Mouse (Mus musculus) heart, embryonic 11.5 days (tissue): ENCODE results near the gene Dclk1. TPM values are rescaled to one million over a fixed set of nuclear protein-coding genes. Genes with fewer than 3 reads are reported as not detected.
"Not testable (repeated sequence)": the region's sequence is repeated elsewhere in the genome, so short reads cannot be mapped to it uniquely, and the experiment has no call there.

Experiments used
- ATAC-seq: fragments of 200-750 bp; cut with Nextera tagmentation; replicated peaks from 2 replicates; pipeline ENCODE4 v1.8.0; 2017; ENCODE audit warnings: moderate library complexity; ENCODE audit not compliant: insufficient number of reproducible peaks, low FRiP score, low TSS enrichment
- H3K27ac ChIP-seq: fragments of 300-500 bp; sonication (generic); 2 replicates; pipeline ENCODE4 v1.5.1; 2014; ENCODE audit warnings: mild to moderate bottlenecking, low read depth, low read length
- H3K27me3 ChIP-seq: fragments of 300-500 bp; sonication (generic); 2 replicates; pipeline ENCODE4 v1.6.1; 2014; ENCODE audit warnings: mild to moderate bottlenecking, low read length, mixed read lengths; ENCODE audit not compliant: control insufficient read depth, insufficient read depth
- H3K36me3 ChIP-seq: fragments of 300-500 bp; sonication (generic); 2 replicates; pipeline ENCODE4 v1.6.1; 2014; ENCODE audit warnings: mild to moderate bottlenecking, low read length, moderate library complexity, mixed read lengths; ENCODE audit not compliant: control insufficient read depth, insufficient read depth
- H3K4me1 ChIP-seq: fragments of 300-500 bp; sonication (generic); 2 replicates; pipeline ENCODE4 v1.6.1; 2014; ENCODE audit warnings: low read length; ENCODE audit not compliant: control insufficient read depth, insufficient read depth
- H3K4me2 ChIP-seq: fragments of 300-500 bp; sonication (generic); 2 replicates; pipeline ENCODE4 v1.6.1; 2014; ENCODE audit warnings: mild to moderate bottlenecking, moderate library complexity
- H3K4me3 ChIP-seq: fragments of 300-500 bp; sonication (generic); 2 replicates; pipeline ENCODE4 v1.5.1; 2014; ENCODE audit warnings: low read depth, low read length
- H3K9ac ChIP-seq: fragments of 300-500 bp; sonication (generic); 2 replicates; pipeline ENCODE4 v1.6.1; 2014; ENCODE audit warnings: mild to moderate bottlenecking, low read depth, low read length, moderate library complexity
- H3K9me3 ChIP-seq: fragments of 300-500 bp; sonication (generic); replicated peaks from 2 replicates; pipeline ENCODE4 v1.6.1; 2016; ENCODE audit warnings: low read length; ENCODE audit not compliant: control insufficient read depth
- WGBS: fragments of 180-500 bp; shearing (Covaris S2); extraction: QIAGEN DNeasy Blood & Tissue Kit; methylation state at CpG from one replicate; pipeline ENCODE4 v1.1.7; 2014; ENCODE audit not compliant: insufficient replicate concordance; 5-methylcytosine and 5-hydroxymethylcytosine counted together
- polyA plus RNA-seq: library from polyadenylated mRNA; unstranded; fragments of >200 nt; fragmentation: Nextera tagmentation; extraction: Ambion mirVana; gene quantifications from 2 replicates; pipeline ENCODE4 v1.2.1, GENCODE M21; 2014

Gene Dclk1
- 4.7 and 5.5 TPM in 2 replicates for polyA plus RNA-seq

DNA sequence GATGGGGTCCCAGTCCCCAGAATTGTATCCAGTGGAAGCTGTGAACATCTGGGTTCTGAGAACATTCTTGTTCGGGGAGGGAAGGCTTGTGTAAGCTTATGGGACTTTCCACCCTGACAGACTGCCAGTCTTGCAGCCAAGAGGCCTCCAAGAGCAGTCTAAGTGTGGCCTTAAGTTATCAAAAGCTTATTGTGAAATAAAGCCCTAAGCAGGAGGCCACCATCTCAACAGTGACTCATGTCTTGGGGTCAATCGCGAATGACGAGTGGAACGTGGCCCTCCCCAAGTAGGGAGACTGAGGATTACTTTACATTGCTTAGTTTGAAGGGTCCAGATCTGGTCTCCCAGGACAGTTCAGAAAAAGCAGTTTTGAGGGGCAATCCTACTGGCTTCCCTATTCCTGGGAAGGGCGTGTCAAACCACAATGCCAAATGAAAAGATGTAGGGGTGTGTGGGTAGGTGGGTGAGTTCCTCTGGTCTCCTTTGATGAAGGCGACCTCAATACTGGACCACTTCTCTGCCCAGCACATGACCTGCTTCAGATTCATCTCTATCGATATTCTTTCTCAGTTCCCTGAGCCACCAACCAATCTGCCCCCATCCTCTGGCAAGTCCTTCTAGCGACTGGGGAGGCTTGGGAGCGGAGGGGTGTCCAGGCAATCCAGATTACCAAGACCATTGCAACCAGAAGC lies at the start of gene Dclk1:
Gene Dclk1, plus strand, starts transcription at position 635 of the 692 bp plus-strand sequence.
- Histone ChIP-seq H3K4me3 (peak within 1 kb of the TSS; percentile 54), H3K9ac (peak within 1 kb of the TSS; percentile 66), H3K4me1 (peaks cover 2% of the 10 kb centered on the region; the same call in 1 of the 2 replicates), H3K36me3 (no peaks in the 10 kb centered on the region), H3K27me3 (peaks cover 13% of the 10 kb centered on the region), H3K9me3 (no peaks in the 10 kb centered on the region), H3K4me2 (peak within 1 kb of the TSS; percentile 98), H3K27ac (no peak within 1 kb of the TSS)
- WGBS: 32% methylated on average over 10 of the region's 10 CpGs
- ATAC-seq: no peak

DNA sequence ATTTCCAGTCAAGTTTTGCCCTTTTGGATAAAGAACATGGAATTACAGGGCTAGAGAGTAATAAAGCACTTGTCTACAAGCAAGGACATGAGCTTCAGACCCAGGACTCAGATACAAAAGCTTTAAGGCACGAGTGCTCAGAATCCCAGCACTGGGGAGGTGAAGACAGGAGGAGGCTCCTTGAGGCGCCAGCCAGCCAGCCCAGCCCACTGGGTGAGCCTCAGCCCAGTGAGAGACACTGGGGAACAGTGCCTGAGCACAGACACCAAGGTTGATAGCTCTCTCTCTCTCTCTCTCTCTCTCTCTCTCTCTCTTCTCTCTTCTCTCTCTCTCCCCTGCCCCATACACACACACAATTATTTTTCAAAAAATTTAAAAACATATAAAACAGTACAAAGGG lies 48.8 kb upstream of the Dclk1 start:
- Histone ChIP-seq H3K9ac (no peak overlapping the region), H3K27me3 (no peaks in the 10 kb centered on the region), H3K4me1 (no peaks in the 10 kb centered on the region), H3K9me3 (no peaks in the 10 kb centered on the region), H3K4me3 (no peak overlapping the region), H3K4me2 (no peak overlapping the region), H3K36me3 (no peaks in the 10 kb centered on the region), H3K27ac (no peak overlapping the region)
- no peak for ATAC-seq
- 22% methylated on average over 2 of the region's 2 CpGs for WGBS

DNA sequence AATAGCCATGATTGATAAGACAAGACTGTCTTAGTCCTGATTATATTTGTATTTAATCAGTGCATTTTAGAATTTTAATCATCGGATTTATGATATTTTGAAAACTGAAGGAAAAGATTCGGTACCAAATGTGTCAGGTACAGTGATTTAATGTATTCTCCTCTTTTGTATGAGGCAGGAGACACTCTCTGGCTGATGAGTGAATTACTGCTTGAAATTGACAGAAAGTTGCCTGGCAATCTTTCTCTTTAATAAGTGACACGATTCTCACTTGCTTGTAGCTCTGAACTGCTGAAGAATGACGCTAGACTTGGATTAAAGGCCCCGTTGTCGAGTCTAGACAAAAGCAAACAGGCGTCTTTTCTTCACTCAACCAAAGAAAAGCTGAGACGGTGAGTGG lies 47.4 kb upstream of the Dclk1 start:
- WGBS: 78% methylated on average over 8 of the region's 8 CpGs
- no peaks in the 10 kb centered on the region for H3K36me3 ChIP-seq
- ATAC-seq: no peak

DNA sequence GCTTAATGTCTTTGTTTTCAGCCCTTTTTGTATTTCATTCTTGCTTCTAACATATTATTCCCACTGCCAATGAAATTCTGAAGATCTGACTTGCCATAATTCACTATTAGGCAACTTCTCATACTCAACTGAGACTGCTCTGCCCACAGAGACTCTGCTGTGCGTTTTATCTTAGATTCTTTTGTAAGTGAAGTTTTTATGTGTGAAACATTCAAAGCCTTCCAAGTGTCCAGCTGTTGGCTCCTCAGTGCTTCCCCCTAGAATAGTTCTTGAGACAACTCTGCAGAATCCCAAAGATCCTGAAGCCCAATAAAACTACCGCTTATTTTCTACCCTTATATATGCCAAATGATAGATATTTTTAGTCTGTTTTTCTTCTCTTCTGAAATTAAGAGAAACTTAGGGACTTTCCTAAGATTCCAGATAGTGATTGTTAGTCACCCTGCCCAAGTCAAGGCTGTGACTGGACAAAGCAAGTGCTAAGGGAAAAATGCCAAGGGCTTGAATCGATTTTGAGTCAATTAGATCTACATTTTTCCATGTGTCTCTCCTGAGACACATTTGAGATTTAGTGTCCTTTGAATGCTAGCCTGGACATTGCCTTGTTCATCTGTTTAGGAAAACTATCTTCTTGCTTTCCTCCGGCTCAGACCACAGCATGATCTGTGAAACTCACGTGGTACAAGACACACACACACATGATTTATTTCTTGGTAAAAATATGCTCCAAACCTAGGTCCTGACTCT lies 46.4 kb upstream of the Dclk1 start:
- H3K36me3 ChIP-seq: no peaks in the 10 kb centered on the region
- no peak for ATAC-seq
- WGBS: 82% methylated on average over 5 of the region's 5 CpGs

More for the DNA sequence above, 47.4 kb upstream of the Dclk1 start:
- Histone ChIP-seq H3K4me2 (no peak overlapping the region), H3K4me1 (no peaks in the 10 kb centered on the region), H3K27me3 (no peaks in the 10 kb centered on the region), H3K9ac (no peak overlapping the region), H3K9me3 (no peaks in the 10 kb centered on the region), H3K4me3 (no peak overlapping the region), H3K27ac (no peak overlapping the region)

DNA sequence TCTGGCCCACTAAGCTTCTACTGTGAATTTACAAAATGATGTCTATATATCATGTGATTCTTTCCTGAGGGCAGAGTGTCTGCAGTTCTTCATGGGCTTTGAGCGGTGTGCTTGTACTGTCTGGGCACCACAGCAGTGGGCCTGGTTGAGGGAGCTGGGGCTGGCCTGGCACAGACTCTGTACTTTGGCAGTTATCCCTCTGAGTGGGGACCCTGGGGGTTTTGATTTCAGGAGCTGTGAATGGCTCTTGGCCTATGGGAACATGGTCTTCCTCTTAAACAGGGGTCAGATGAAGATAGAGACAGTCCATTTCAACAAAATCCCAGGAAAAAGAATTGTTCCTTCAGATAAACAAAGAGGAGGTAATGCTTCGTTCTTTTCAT lies 45.8 kb upstream of the Dclk1 start:
- H3K4me1 ChIP-seq: no peaks in the 10 kb centered on the region
- no peak overlapping the region for H3K4me2 ChIP-seq
- H3K27me3 ChIP-seq: no peaks in the 10 kb centered on the region
- no peak overlapping the region for H3K9ac ChIP-seq
- H3K4me3 ChIP-seq: no peak overlapping the region
- H3K36me3 ChIP-seq: no peaks in the 10 kb centered on the region
- no peak for ATAC-seq
- H3K27ac ChIP-seq: no peak overlapping the region
- 79% methylated on average over 2 of the region's 2 CpGs for WGBS
- no peaks in the 10 kb centered on the region for H3K9me3 ChIP-seq

More for the DNA sequence above, 46.4 kb upstream of the Dclk1 start:
- Histone ChIP-seq H3K4me1 (no peaks in the 10 kb centered on the region), H3K9me3 (no peaks in the 10 kb centered on the region), H3K4me3 (no peak overlapping the region), H3K4me2 (no peak overlapping the region), H3K9ac (no peak overlapping the region), H3K27me3 (no peaks in the 10 kb centered on the region), H3K27ac (no peak overlapping the region)

DNA sequence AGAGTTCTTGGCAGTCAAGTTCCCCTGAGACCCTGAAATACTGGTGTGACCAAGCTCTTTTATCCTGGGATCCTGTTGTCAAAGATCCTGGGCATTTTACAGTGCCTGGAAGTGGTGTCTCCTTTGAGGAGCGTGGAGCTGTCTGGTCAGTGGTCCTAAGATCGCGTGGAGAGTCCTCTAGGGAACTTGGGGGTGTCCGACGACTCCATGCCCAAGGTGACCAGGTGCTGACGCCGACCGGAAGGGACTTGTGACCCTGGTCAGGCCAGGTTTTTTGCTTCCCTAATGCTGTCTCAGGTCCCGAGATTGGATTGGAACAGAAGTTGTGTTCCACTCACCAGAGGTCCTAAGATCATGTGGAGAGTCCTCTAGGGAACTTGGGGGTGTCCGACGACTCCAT lies 38.5 kb upstream of the Dclk1 start:
- 88% methylated on average over 11 of the region's 11 CpGs for WGBS
- not testable (repeated sequence) for H3K4me2 ChIP-seq, ATAC-seq, H3K27ac ChIP-seq, H3K27me3 ChIP-seq, H3K9ac ChIP-seq, H3K36me3 ChIP-seq, H3K4me1 ChIP-seq, H3K4me3 ChIP-seq, H3K9me3 ChIP-seq

DNA sequence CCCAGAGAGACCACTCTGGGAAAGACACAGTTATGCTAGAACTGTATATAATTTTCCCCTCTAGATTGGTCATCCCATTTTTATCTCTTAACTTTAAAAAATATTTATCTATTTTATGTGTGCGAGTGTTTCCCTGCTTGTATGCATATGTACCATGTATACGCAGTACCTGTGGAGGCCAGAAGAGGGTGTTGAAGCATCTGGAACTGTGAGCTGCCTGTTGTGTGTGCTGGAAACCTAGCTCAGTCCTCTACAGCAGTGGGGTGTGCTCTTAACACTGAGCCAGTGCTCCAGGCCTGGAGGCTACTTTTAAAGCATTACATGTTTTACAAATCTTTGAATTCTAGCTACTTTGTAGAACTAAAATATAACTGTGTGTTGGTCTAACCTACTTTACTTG lies 35.8 kb upstream of the Dclk1 start:
- Histone ChIP-seq H3K4me2 (no peak overlapping the region), H3K9me3 (no peaks in the 10 kb centered on the region), H3K4me3 (no peak overlapping the region), H3K27ac (no peak overlapping the region), H3K27me3 (no peaks in the 10 kb centered on the region), H3K36me3 (no peaks in the 10 kb centered on the region), H3K4me1 (no peaks in the 10 kb centered on the region), H3K9ac (no peak overlapping the region)
- 90% methylated on average over 2 of the region's 2 CpGs for WGBS
- no peak for ATAC-seq

DNA sequence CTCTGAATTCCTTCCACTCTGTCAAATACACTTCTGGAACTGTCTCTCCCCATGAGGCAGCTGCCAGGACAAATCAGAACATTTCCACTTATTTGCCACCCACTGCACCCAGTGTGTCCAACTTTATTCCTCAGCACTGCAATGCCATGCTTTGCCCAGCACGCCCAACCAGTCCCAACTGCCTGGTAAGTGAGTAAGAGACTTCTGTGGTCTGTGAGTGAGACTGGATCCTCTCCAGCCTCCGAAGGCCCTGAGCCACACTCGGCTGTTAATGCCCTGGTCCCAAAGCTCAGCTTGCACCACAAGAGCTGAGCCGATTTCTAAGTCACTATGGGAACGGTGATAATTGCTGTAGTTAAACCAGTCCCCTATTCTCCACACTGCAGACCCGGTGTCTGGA lies 34.5 kb upstream of the Dclk1 start:
- Histone ChIP-seq H3K4me2 (no peak overlapping the region), H3K9me3 (no peaks in the 10 kb centered on the region)
- 69% methylated on average over 6 of the region's 6 CpGs for WGBS

More for the DNA sequence above, 34.5 kb upstream of the Dclk1 start:
- ATAC-seq: no peak
- Histone ChIP-seq H3K27me3 (no peaks in the 10 kb centered on the region), H3K36me3 (no peaks in the 10 kb centered on the region), H3K4me1 (no peaks in the 10 kb centered on the region), H3K4me3 (no peak overlapping the region), H3K27ac (no peak overlapping the region), H3K9ac (no peak overlapping the region)
